Mouse (Mus musculus) brain, embryonic 14.5 days (tissue): ENCODE measurements at regions not wholly inside any gene's neighbourhood (a gene's known extent, or its start where the extent isn't known, plus 50 kb on each side); places are given as distances from the start of the nearest gene placed in this dataset.

Source experiments
- CTCF ChIP-seq: fragments of 200-500 bp; IDR thresholded peaks from 2 replicates; pipeline ENCODE4 v1.5.1; 2012; ENCODE audit warnings: inconsistent platforms, mild to moderate bottlenecking, moderate library complexity, borderline replicate concordance; ENCODE audit not compliant: insufficient read depth, insufficient read length; ENCODE audit errors: extremely low read depth
- POLR2A ChIP-seq: fragments of 200-500 bp; IDR thresholded peaks from 2 replicates; pipeline ENCODE4 v1.6.1; 2012; ENCODE audit warnings: mild to moderate bottlenecking, inconsistent platforms, borderline replicate concordance; ENCODE audit not compliant: poor library complexity, insufficient read depth, insufficient read length, severe bottlenecking; ENCODE audit errors: extremely low read depth

GRCm38 (mm10) chr2:173449198-173449597 is 73.2 kb upstream of the 1700021F07Rik start:
- TF ChIP-seq CTCF (no peak), POLR2A (no peak)
